Mouse (Mus musculus) CH12.LX (cell line): ENCODE data around the gene Cdk9.

ENCODE experiments used
- CTCF ChIP-seq, 2 experiments: IDR thresholded peaks in 1 of 2; conservative IDR thresholded peaks in 1 of 2; 2 replicates each; pipeline ENCODE4 v1.5.1; 2011 to 2012; ENCODE audit warnings: low read depth in 2 of 2, low read length in 2 of 2, improper control_type of control experiment in 1 of 2, inconsistent platforms in 1 of 2, mild to moderate bottlenecking in 1 of 2, moderate library complexity in 1 of 2
- EP300 ChIP-seq: IDR thresholded peaks from 2 replicates; pipeline ENCODE4 v1.6.1; 2011; ENCODE audit warnings: low read length, improper control_type of control experiment

DNA sequence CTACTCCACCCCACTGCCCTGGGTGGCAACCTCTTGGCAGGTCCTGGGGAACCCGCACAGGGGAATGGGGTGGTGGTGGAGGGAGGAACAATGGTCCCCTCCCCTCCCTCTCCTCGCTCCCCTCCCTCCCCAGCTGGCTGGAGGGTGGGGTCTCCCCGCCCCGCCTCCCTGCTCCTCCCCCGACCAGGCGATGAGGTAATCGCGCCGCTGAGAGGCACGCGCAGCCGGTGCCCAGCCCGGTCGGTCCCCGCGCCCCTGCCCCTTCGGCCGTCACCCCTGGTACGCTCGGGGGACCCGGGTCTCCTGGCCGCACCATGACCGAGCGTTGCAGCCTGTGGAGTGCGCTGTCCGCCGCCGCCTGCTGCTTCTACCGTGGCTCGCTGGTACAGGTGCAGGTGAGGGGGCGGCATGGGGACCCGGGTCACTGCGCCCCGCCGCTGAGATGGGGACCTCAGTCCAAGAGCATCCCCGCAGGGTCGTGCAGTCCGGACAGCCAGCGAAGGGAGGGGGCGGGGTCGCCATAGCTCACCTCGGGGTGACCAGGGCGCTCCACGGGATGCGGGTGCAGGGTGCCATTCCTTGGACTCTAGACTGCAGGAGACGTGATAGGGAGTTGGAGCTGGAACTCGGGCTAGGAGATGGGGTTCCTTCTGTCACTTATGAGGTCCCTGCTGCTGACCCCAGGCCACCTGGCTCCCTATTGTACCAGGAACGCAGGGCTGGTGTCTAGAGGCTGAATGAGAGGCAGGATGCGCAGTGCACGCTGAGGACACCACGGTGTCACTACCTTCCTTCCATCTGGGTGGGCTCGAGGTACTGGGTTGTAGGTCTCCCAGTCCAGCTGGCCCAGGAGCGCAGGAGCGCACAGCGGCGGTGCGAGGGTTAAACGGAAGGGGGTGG, 28.6 kb upstream of the Cdk9 start:
- TF ChIP-seq CTCF (conservative IDR thresholded peaks at IDR 0.05 in 1 of 2, IDR thresholded peaks at IDR 0.05 in 1 of 2; ENCODE audit: low read depth in 2 of 2, low read length in 2 of 2) (no peak), EP300 (no peak)
